Mouse (Mus musculus): ENCODE data around the gene Sdcbp2.

The Sdcbp2 gene

GRCm38 (mm10) chr2:151631406-151632158, 59.2 kb downstream of the Sdcbp2 start:
- no peak for DNase-seq (ENCODE audit: low spot score in 2 of 2)

- peak in 1 of 2 experiments; percentile 40 for DNase-seq (ENCODE audit: low spot score in 2 of 2)
Measured at GRCm38 (mm10) chr2:151632159-151632814, 59.9 kb downstream of the Sdcbp2 start, which contains the start of gene Snph. TSS of gene Snph (minus strand) at chr2:151632593.

- no peak for DNase-seq (ENCODE audit: low spot score in 2 of 2)
Measured at GRCm38 (mm10) chr2:151632982-151633381, 60.6 kb downstream of the Sdcbp2 start.

GRCm38 (mm10) chr2:151634903-151635302, 62.5 kb downstream of the Sdcbp2 start:
- DNase-seq (ENCODE audit: low spot score in 2 of 2) = no peak

GRCm38 (mm10) chr2:151635362-151636014, 63.1 kb downstream of the Sdcbp2 start:
- DNase-seq (ENCODE audit: low spot score in 2 of 2) = no peak

- no peak for DNase-seq (ENCODE audit: low spot score in 2 of 2)
Measured at GRCm38 (mm10) chr2:151636015-151636402, 63.6 kb downstream of the Sdcbp2 start.
